Mouse (Mus musculus) ovary, postnatal 36 days (tissue): ENCODE data around the gene Angptl7.

Experiments used
- DNase-seq: peaks from one replicate; pipeline ENCODE4 v3.0.0; 2022; ENCODE audit warnings: low spot score, mixed read lengths

Gene Angptl7

GRCm38 (mm10) chr4:148500410-148500867, at the start of gene Angptl7:
Angptl7 (minus strand) TSS chr4:148500460.
- DNase-seq: no peak

- DNase-seq: no peak
These were observed 48.8 kb upstream of the Angptl7 start for GRCm38 (mm10) chr4:148549106-148549505.

- no peak for DNase-seq
These were observed 35.6 kb upstream of the Angptl7 start for GRCm38 (mm10) chr4:148535876-148536275.

GRCm38 (mm10) chr4:148533613-148534328, 33.5 kb upstream of the Angptl7 start:
- peak; percentile 28 for DNase-seq

- no peak for DNase-seq
These were observed 32.3 kb upstream of the Angptl7 start for GRCm38 (mm10) chr4:148532516-148532915.

- no peak for DNase-seq
These were observed 31.1 kb upstream of the Angptl7 start for GRCm38 (mm10) chr4:148531341-148531740.

GRCm38 (mm10) chr4:148530778-148531177, 30.5 kb upstream of the Angptl7 start:
- DNase-seq: no peak

- no peak for DNase-seq
These were observed 30.1 kb upstream of the Angptl7 start for GRCm38 (mm10) chr4:148530351-148530750.

- no peak for DNase-seq
These were observed 27.1 kb upstream of the Angptl7 start for GRCm38 (mm10) chr4:148527158-148527910.

GRCm38 (mm10) chr4:148523538-148523937, 23.3 kb upstream of the Angptl7 start:
- no peak for DNase-seq

- no peak for DNase-seq
These were observed 18.1 kb upstream of the Angptl7 start for GRCm38 (mm10) chr4:148518235-148518795.

- no peak for DNase-seq
These were observed 17.5 kb upstream of the Angptl7 start for GRCm38 (mm10) chr4:148517809-148518208.

- no peak for DNase-seq
These were observed 15.1 kb upstream of the Angptl7 start for GRCm38 (mm10) chr4:148515313-148515712.

- no peak for DNase-seq
These were observed 12.8 kb upstream of the Angptl7 start for GRCm38 (mm10) chr4:148513021-148513559.

- no peak for DNase-seq
These were observed 11.1 kb upstream of the Angptl7 start for GRCm38 (mm10) chr4:148511334-148511733.

- no peak for DNase-seq
These were observed 10.4 kb upstream of the Angptl7 start for GRCm38 (mm10) chr4:148510691-148511090.

- DNase-seq: no peak
These were observed 9.3 kb upstream of the Angptl7 start for GRCm38 (mm10) chr4:148509450-148510084.

- DNase-seq: no peak
These were observed 8.0 kb upstream of the Angptl7 start for GRCm38 (mm10) chr4:148508084-148508849.

GRCm38 (mm10) chr4:148507585-148507984, 7.3 kb upstream of the Angptl7 start:
- DNase-seq: no peak

GRCm38 (mm10) chr4:148504497-148504959, 4.3 kb upstream of the Angptl7 start:
- DNase-seq: peak; percentile 25
